Mouse (Mus musculus) forelimb bud, embryonic 11.5 days (tissue): ENCODE measurements at regions not wholly inside any gene's neighbourhood (a gene's known extent, or its start where the extent isn't known, plus 50 kb on each side); places are given as distances from the start of the nearest gene placed in this dataset.

Experiments used
- DNase-seq: peaks from one replicate; pipeline ENCODE4 v3.0.0-alpha.2; 2012; ENCODE audit warnings: low read depth, low spot score

DNA sequence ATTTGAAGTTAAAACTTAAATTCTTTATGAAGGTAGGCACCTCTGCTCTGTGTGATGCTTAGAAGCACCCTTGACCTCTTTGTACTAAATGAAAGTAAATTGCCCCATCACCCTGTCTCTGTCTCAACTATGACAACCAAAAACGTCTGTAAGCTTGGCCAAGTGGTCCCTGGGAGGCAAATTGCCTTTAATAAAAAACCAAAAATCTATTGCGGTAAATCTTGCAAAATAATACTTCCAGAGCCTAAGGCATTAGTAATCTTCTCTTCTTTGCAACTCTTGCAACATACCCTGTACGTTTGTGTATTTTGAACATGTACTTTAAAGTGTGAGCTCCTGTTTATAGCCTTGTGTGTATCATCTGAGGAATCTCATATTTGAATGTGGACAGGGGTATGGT, 77.4 kb upstream of the Kcnj16 start:
- no peak for DNase-seq

DNA sequence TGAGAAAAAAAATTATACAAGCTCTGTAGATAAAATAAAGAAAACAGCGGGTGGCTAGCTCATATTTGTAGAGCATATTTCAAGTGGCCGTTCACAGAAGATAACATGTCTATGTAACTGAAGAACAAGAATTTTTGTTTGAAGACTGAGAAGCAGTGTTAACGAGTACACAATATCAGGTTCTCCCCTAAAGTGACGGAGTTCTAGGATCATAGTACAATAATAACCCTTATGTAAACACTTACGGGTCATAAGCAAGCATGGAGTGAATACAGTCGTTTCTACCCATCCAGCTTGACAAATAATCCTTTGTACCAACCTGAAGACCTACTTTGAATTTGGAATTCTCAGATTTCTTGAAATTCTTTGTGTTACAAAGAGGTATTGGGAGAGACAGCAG, 64.9 kb upstream of the Kcnj16 start:
- DNase-seq, result no peak
